Mouse (Mus musculus) cerebellum, adult 18-20 months (tissue): ENCODE measurements around the gene Agpat1.
A peak's percentile ranks its signal among the peaks of the same experiment; 100 is the strongest.

Experiments
- DNase-seq, 2 experiments: peaks; one replicate each; pipeline ENCODE4 v3.0.0; 2021

The Agpat1 gene

GRCm38 (mm10) chr17:34586796-34587422 is 17.2 kb upstream of the Agpat1 start:
- peak; percentile 90 to 92 for DNase-seq

GRCm38 (mm10) chr17:34587423-34587811 is 16.6 kb upstream of the Agpat1 start:
- DNase-seq = peak; percentile 96 to 100

GRCm38 (mm10) chr17:34587814-34588213 is 16.2 kb upstream of the Agpat1 start:
- DNase-seq = no peak

GRCm38 (mm10) chr17:34588767-34589166 is 15.3 kb upstream of the Agpat1 start:
- DNase-seq = no peak

GRCm38 (mm10) chr17:34589206-34589605 is 14.9 kb upstream of the Agpat1 start:
- DNase-seq = no peak

- peak in 1 of 2 experiments; percentile 24 for DNase-seq
Measured at GRCm38 (mm10) chr17:34589681-34590101, 14.4 kb upstream of the Agpat1 start, which contains the start of gene Gpsm3. Gene Gpsm3, plus strand, starts transcription at chr17:34589806.

- peak in 1 of 2 experiments; percentile 34 for DNase-seq
Measured at GRCm38 (mm10) chr17:34590154-34590987, 13.7 kb upstream of the Agpat1 start.

- DNase-seq = peak in 1 of 2 experiments; percentile 41
Measured at GRCm38 (mm10) chr17:34591029-34591993, 12.8 kb upstream of the Agpat1 start, which contains the start of gene Pbx2. Gene Pbx2, plus strand, starts transcription at chr17:34591266.

GRCm38 (mm10) chr17:34591994-34592375 is 12.1 kb upstream of the Agpat1 start:
- DNase-seq = peak; percentile 89 to 91

GRCm38 (mm10) chr17:34592581-34593549 is 11.2 kb upstream of the Agpat1 start:
- peak; percentile 51 to 54 for DNase-seq

- peak in 1 of 2 experiments; percentile 34 for DNase-seq
Measured at GRCm38 (mm10) chr17:34593752-34594525, 10.1 kb upstream of the Agpat1 start.

- DNase-seq = no peak
Measured at GRCm38 (mm10) chr17:34596098-34596497, 8.0 kb upstream of the Agpat1 start.

- peak in 1 of 2 experiments; percentile 6 for DNase-seq
Measured at GRCm38 (mm10) chr17:34597566-34598095, 6.4 kb upstream of the Agpat1 start, which contains the start of gene Ager. Gene Ager, plus strand, starts transcription at chr17:34597862.

GRCm38 (mm10) chr17:34599891-34600290 is 4.2 kb upstream of the Agpat1 start:
- peak in 1 of 2 experiments; percentile 20 for DNase-seq

- no peak for DNase-seq
Measured at GRCm38 (mm10) chr17:34601796-34602195, 2.3 kb upstream of the Agpat1 start.

- peak; percentile 97 to 100 for DNase-seq
Measured at GRCm38 (mm10) chr17:34603375-34604060, 544 bp upstream of the Agpat1 start, which contains the start of gene Rnf5. Gene Rnf5, minus strand, starts transcription at chr17:34603690.

GRCm38 (mm10) chr17:34604511-34605237 is 612 bp downstream of the Agpat1 start:
- DNase-seq = no peak

GRCm38 (mm10) chr17:34605609-34606008 is 1.5 kb downstream of the Agpat1 start:
- DNase-seq = peak; percentile 97
